Mouse (Mus musculus) myocyte (in vitro differentiated cells): ENCODE data around the gene Lmcd1.

Experiments used
- E2F4 ChIP-seq: IDR thresholded peaks from one replicate; pipeline ENCODE4 v1.6.1; 2011; ENCODE audit warnings: mild to moderate bottlenecking, control low read depth, moderate library complexity; ENCODE audit not compliant: insufficient read depth
- MAX ChIP-seq: IDR thresholded peaks from one replicate; pipeline ENCODE4 v1.6.1; 2011; ENCODE audit warnings: low read depth, mild to moderate bottlenecking, control low read depth
- POLR2A ChIP-seq: IDR thresholded peaks from one replicate; pipeline ENCODE4 v1.6.1; 2011; ENCODE audit warnings: low read depth, mild to moderate bottlenecking, control low read depth, moderate library complexity; ENCODE audit not compliant: insufficient read length
- POLR2AphosphoS2 ChIP-seq: IDR thresholded peaks from one replicate; pipeline ENCODE4 v1.6.1; 2011; ENCODE audit warnings: low read depth, control low read depth; ENCODE audit not compliant: insufficient read length
- TCF12 ChIP-seq: IDR thresholded peaks from one replicate; pipeline ENCODE4 v1.6.1; 2011; ENCODE audit warnings: mild to moderate bottlenecking, control low read depth; ENCODE audit not compliant: poor library complexity, insufficient read depth, severe bottlenecking
- USF1 ChIP-seq: IDR thresholded peaks from one replicate; pipeline ENCODE4 v1.6.1; 2011; ENCODE audit warnings: low read depth, mild to moderate bottlenecking, control low read depth, moderate library complexity

GRCm38 (mm10) chr6:112291146-112291545 lies 17.6 kb downstream of the Lmcd1 start:
- TF ChIP-seq MAX (no peak), POLR2A (no peak), TCF12 (no peak), USF1 (no peak), E2F4 (no peak), POLR2AphosphoS2 (no peak)
